Mouse (Mus musculus): ENCODE results near the gene Atp1b1.

Atp1b1 gene

GRCm38 (mm10) chr1:164440708-164441407 is 17.3 kb downstream of the Atp1b1 start:
- no peak for DNase-seq (ENCODE audit: low spot score)

- no peak for DNase-seq (ENCODE audit: low spot score)
These were observed 17.9 kb downstream of the Atp1b1 start for GRCm38 (mm10) chr1:164440230-164440629.

- DNase-seq (ENCODE audit: low spot score) = no peak
These were observed 21.4 kb downstream of the Atp1b1 start for GRCm38 (mm10) chr1:164436749-164437148.

GRCm38 (mm10) chr1:164434049-164434448 is 24.1 kb downstream of the Atp1b1 start:
- no peak for DNase-seq (ENCODE audit: low spot score)

- DNase-seq (ENCODE audit: low spot score) = no peak
These were observed 25.5 kb downstream of the Atp1b1 start for GRCm38 (mm10) chr1:164432649-164433048.

- DNase-seq (ENCODE audit: low spot score) = no peak
These were observed 29.5 kb downstream of the Atp1b1 start for GRCm38 (mm10) chr1:164428644-164429043.

- DNase-seq (ENCODE audit: low spot score) = no peak
These were observed 30.4 kb downstream of the Atp1b1 start for GRCm38 (mm10) chr1:164427777-164428176.

- DNase-seq (ENCODE audit: low spot score) = no peak
These were observed 31.9 kb downstream of the Atp1b1 start for GRCm38 (mm10) chr1:164426227-164426626.

- no peak for DNase-seq (ENCODE audit: low spot score)
These were observed 37.4 kb downstream of the Atp1b1 start for GRCm38 (mm10) chr1:164420623-164421354.

GRCm38 (mm10) chr1:164419401-164419800 is 38.8 kb downstream of the Atp1b1 start:
- DNase-seq (ENCODE audit: low spot score) = no peak

GRCm38 (mm10) chr1:164418320-164418719 is 39.8 kb downstream of the Atp1b1 start:
- no peak for DNase-seq (ENCODE audit: low spot score)

- DNase-seq (ENCODE audit: low spot score) = no peak
These were observed 40.6 kb downstream of the Atp1b1 start for GRCm38 (mm10) chr1:164417604-164418003.

GRCm38 (mm10) chr1:164416692-164417394 is 41.3 kb downstream of the Atp1b1 start:
- no peak for DNase-seq (ENCODE audit: low spot score)

- no peak for DNase-seq (ENCODE audit: low spot score)
These were observed 42.8 kb downstream of the Atp1b1 start for GRCm38 (mm10) chr1:164415347-164415751.

GRCm38 (mm10) chr1:164413608-164414007 is 44.5 kb downstream of the Atp1b1 start:
- no peak for DNase-seq (ENCODE audit: low spot score)

- DNase-seq (ENCODE audit: low spot score) = no peak
These were observed 45.2 kb downstream of the Atp1b1 start for GRCm38 (mm10) chr1:164412906-164413305.

- DNase-seq (ENCODE audit: low spot score) = no peak
These were observed 46.8 kb downstream of the Atp1b1 start for GRCm38 (mm10) chr1:164411306-164411705.

GRCm38 (mm10) chr1:164408655-164409054 is 49.5 kb downstream of the Atp1b1 start:
- DNase-seq (ENCODE audit: low spot score) = no peak

GRCm38 (mm10) chr1:164406506-164406905 is 51.6 kb downstream of the Atp1b1 start:
- DNase-seq (ENCODE audit: low spot score) = no peak

- DNase-seq (ENCODE audit: low spot score) = no peak
These were observed 52.8 kb downstream of the Atp1b1 start for GRCm38 (mm10) chr1:164405385-164405802.

- DNase-seq (ENCODE audit: low spot score) = no peak
These were observed 58.6 kb downstream of the Atp1b1 start for GRCm38 (mm10) chr1:164399578-164399977.

- DNase-seq (ENCODE audit: low spot score) = no peak
These were observed 60.5 kb downstream of the Atp1b1 start for GRCm38 (mm10) chr1:164397672-164398071.

Measured in c-Kit-positive CD71-positive TER-119-positive erythroid progenitor cells, embryonic 14.5 days (primary cell).